In the genomic region with DNA sequence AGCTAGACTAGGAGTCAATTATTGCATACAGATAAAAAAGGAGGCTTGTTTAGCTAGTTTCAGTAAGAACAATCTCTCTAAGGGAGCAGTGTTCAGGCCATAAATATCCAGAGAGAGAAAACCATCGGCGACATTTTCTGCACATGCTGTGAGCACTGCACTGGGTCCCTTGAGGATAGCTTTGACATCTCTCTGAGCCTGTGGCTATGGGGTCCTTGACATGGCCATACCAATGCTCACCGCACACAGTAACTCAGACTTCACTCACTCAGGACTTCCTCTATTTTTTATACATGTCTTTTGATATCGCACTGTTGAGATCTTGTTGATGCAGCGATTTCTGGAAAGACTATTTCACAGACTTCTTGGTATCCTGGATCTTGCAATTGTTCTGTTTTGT, we compare ENCODE assay signal across 30 mouse cellular contexts. TPM values are rescaled to one million over a fixed set of nuclear protein-coding genes. Genes with fewer than 3 reads are reported as not detected.
A peak's percentile ranks its signal among the peaks of the same experiment; 100 is the strongest.
DNase-seq lines count a peak whose midpoint lies in the region; ATAC-seq and TF ChIP-seq lines count a peak whose summit lies in the region.
"Had no signal": no experiment of that assay in that cellular context is flagged by ENCODE, and none has a peak within 500 bp of the region (broad histone marks: within the 10 kb centered on the region; RNA-seq: fewer than 3 reads in every experiment).

No protein-coding gene starts in this region.

- no peak for DNase-seq in lung, embryonic 14.5 days
- DNase-seq in lung, adult 18-20 months, result no peak
- peak; percentile 46 for DNase-seq in splenic B cell, adult 2 months (ENCODE audit: low read depth, low spot score)
- DNase-seq in urinary bladder, adult 18-20 months (ENCODE audit: low spot score in 2 of 2), result no peak
- DNase-seq in spleen, adult 12 weeks (ENCODE audit: low spot score), result no peak
- DNase-seq: adrenal gland, adult 8-10 months; adrenal gland, postnatal 14 days; adrenal gland, postnatal 36 days; cerebellum, adult 11-12 months; cerebellum, adult 2 months; cerebellum, adult 9-10 months; cerebellum, postnatal 10 days; cerebellum, postnatal 25 days; embryo, embryonic 11 days had no signal

- peak; percentile 17; the same call in 1 of the 2 replicates for ATAC-seq in lung, embryonic 14.5 days (ENCODE audit: insufficient read depth)
- peak; percentile 47 for ATAC-seq in common myeloid progenitor, adult 5-6 weeks (replicated peaks; ENCODE audit: low read depth, poor library complexity, severe bottlenecking)
- ATAC-seq in megakaryocyte progenitor cell, adult 5-6 weeks (replicated peaks; ENCODE audit: poor library complexity), result peak; percentile 24; the same call in 1 of the 2 replicates
- no peak for ATAC-seq in frontal cortex, adult (ENCODE audit: low TSS enrichment)
- ATAC-seq: activated CD4-positive, CD25-positive, alpha-beta regulatory T cell, adult 4 months; CD4-positive, CD25-positive, alpha-beta regulatory T cell, adult 4 months; forebrain, embryonic 14.5 days; forebrain, embryonic 16.5 days; Patski had no signal

- no peak overlapping the region for H3K27ac ChIP-seq in lung, embryonic 14.5 days (ENCODE audit: low read depth)
- H3K27ac ChIP-seq: embryonic facial prominence, embryonic 13.5 days; embryonic facial prominence, embryonic 15.5 days; forebrain, embryonic 10.5 days; forebrain, embryonic 12.5 days had no signal

- H3K4me2 ChIP-seq in lung, embryonic 14.5 days, result no peak overlapping the region
- H3K4me2 ChIP-seq: embryonic facial prominence, embryonic 13.5 days; embryonic facial prominence, embryonic 15.5 days; forebrain, embryonic 12.5 days had no signal

- WGBS in lung, embryonic 14.5 days, result 93% methylated on average over 5 of the region's 5 CpGs

- no peak overlapping the region for H3K4me3 ChIP-seq in lung, embryonic 14.5 days (ENCODE audit: low read depth, low read length)
- H3K4me3 ChIP-seq: embryonic facial prominence, embryonic 13.5 days; embryonic facial prominence, embryonic 15.5 days; erythroblast, embryonic 14.5 days; forebrain, embryonic 10.5 days; forebrain, embryonic 12.5 days had no signal

- no peaks in the 10 kb centered on the region for H3K27me3 ChIP-seq in lung, embryonic 14.5 days (ENCODE audit: insufficient read depth, low read length)
- H3K27me3 ChIP-seq in splenic B cell, adult 2 months (ENCODE audit: control insufficient read depth, insufficient read depth, low read length, poor library complexity, severe bottlenecking), result no peaks in the 10 kb centered on the region
- H3K27me3 ChIP-seq: CH12.LX; embryonic facial prominence, embryonic 13.5 days; embryonic facial prominence, embryonic 15.5 days; forebrain, embryonic 12.5 days; Patski had no signal

- H3K36me3 ChIP-seq in lung, embryonic 14.5 days (ENCODE audit: insufficient read depth), result no peaks in the 10 kb centered on the region
- H3K36me3 ChIP-seq in splenic B cell, adult 2 months (ENCODE audit: control insufficient read depth, insufficient read depth, low read length, poor library complexity, severe bottlenecking), result no peaks in the 10 kb centered on the region
- H3K36me3 ChIP-seq: embryonic facial prominence, embryonic 13.5 days; embryonic facial prominence, embryonic 15.5 days; forebrain, embryonic 10.5 days; forebrain, embryonic 12.5 days; G1E had no signal

- H3K9ac ChIP-seq in lung, embryonic 14.5 days, result no peak overlapping the region
- H3K9ac ChIP-seq: embryonic facial prominence, embryonic 13.5 days; embryonic facial prominence, embryonic 15.5 days; forebrain, embryonic 12.5 days had no signal

- H3K4me1 ChIP-seq in lung, embryonic 14.5 days (ENCODE audit: insufficient read depth), result no peaks in the 10 kb centered on the region
- H3K4me1 ChIP-seq: embryonic facial prominence, embryonic 13.5 days; embryonic facial prominence, embryonic 15.5 days; forebrain, embryonic 10.5 days; forebrain, embryonic 12.5 days had no signal

- no peaks in the 10 kb centered on the region for H3K9me3 ChIP-seq in lung, embryonic 14.5 days (ENCODE audit: low read depth, low read length)
- H3K9me3 ChIP-seq: embryonic facial prominence, embryonic 13.5 days; embryonic facial prominence, embryonic 15.5 days; forebrain, embryonic 10.5 days; forebrain, embryonic 12.5 days; G1E had no signal

- TF ChIP-seq CTCF in lung, embryonic 14.5 days (IDR thresholded peaks at IDR 0.05; ENCODE audit: low read depth), result no peak

RNA-seq across cellular contexts. Expression of gene P2ry14, which starts 3.6 kb away (rescaled TPM):
- 11.7 and 14.7 TPM in 2 replicates for polyA plus RNA-seq in lung, embryonic 14.5 days (2014; fragmentation: Nextera tagmentation; extraction: Ambion mirVana)
- 18.9 and 22.0 TPM in 2 replicates for total RNA-seq in common myeloid progenitor, adult 5-6 weeks (2017)
- total RNA-seq in megakaryocyte progenitor cell, adult 5-6 weeks (2015), result 5.7 and 7.2 TPM in 2 replicates
- total RNA-seq in megakaryocyte progenitor cell, adult 5-6 weeks (2017), result 5.0 and 8.0 TPM in 2 replicates
- polyA plus RNA-seq: erythroblast, embryonic 14.5 days; G1E had no signal

RNA-seq across cellular contexts. Expression of gene Gpr87, which starts 37.9 kb away (rescaled TPM):
- 0.22 TPM in 1 of 2 replicates, not detected in the other for polyA plus RNA-seq in lung, embryonic 14.5 days (2014; fragmentation: Nextera tagmentation; extraction: Ambion mirVana)
- total RNA-seq in common myeloid progenitor, adult 5-6 weeks (2017), result 0.14 TPM in 1 of 2 replicates, not detected in the other
- not detected in 2 replicates for total RNA-seq in megakaryocyte progenitor cell, adult 5-6 weeks (2015)
- not detected in 2 replicates for total RNA-seq in megakaryocyte progenitor cell, adult 5-6 weeks (2017)
- total RNA-seq: adrenal gland, adult 18-20 months; adrenal gland, adult 8-10 months; adrenal gland, postnatal 14 days; adrenal gland, postnatal 36 days; CH12.LX had no signal
- polyA plus RNA-seq: activated CD4-positive, CD25-positive, alpha-beta regulatory T cell, adult 4 months; CD4-positive, CD25-positive, alpha-beta regulatory T cell, adult 4 months; cerebellum, adult 2 months; erythroblast, embryonic 14.5 days; forebrain, embryonic 14.5 days; forebrain, embryonic 16.5 days; G1E; Patski had no signal

RNA-seq across cellular contexts. Expression of gene P2ry13, which starts 53.6 kb away (rescaled TPM):
- 1.3 and 1.5 TPM in 2 replicates for polyA plus RNA-seq in lung, embryonic 14.5 days (2014; fragmentation: Nextera tagmentation; extraction: Ambion mirVana)
- 0.58 and 0.91 TPM in 2 replicates for total RNA-seq in common myeloid progenitor, adult 5-6 weeks (2017)
- total RNA-seq in megakaryocyte progenitor cell, adult 5-6 weeks (2015), result 0.95 and 1.6 TPM in 2 replicates
- total RNA-seq in megakaryocyte progenitor cell, adult 5-6 weeks (2017), result 0.78 and 0.83 TPM in 2 replicates
- polyA plus RNA-seq: erythroblast, embryonic 14.5 days; G1E; Patski had no signal

RNA-seq across cellular contexts. Expression of gene Gpr171, which starts 55.4 kb away (rescaled TPM):
- polyA plus RNA-seq in lung, embryonic 14.5 days (2014; fragmentation: Nextera tagmentation; extraction: Ambion mirVana), result 0.80 and 0.84 TPM in 2 replicates
- total RNA-seq in common myeloid progenitor, adult 5-6 weeks (2017), result 55.6 and 57.4 TPM in 2 replicates
- 24.3 and 26.9 TPM in 2 replicates for total RNA-seq in megakaryocyte progenitor cell, adult 5-6 weeks (2015)
- 23.1 and 31.9 TPM in 2 replicates for total RNA-seq in megakaryocyte progenitor cell, adult 5-6 weeks (2017)
- polyA plus RNA-seq: cerebellum, adult 2 months; erythroblast, embryonic 14.5 days; G1E; Patski had no signal
